Mouse (Mus musculus): ENCODE data around the gene Efna1. TPM values are rescaled to one million over a fixed set of nuclear protein-coding genes. Genes with fewer than 3 reads are reported as not detected.

The Efna1 gene
- polyA plus RNA-seq, 1 experiment from 2014 or later: 5.3 TPM

GRCm38 (mm10) chr3:89287286-89287685 is 6.3 kb upstream of the Efna1 start:
- H3K4me1 ChIP-seq: peaks cover 11% of the 10 kb centered on the region
- no peaks in the 10 kb centered on the region for H3K9me3 ChIP-seq (replicated peaks)
- no peak overlapping the region for H3K9ac ChIP-seq
- no peak overlapping the region for H3K4me2 ChIP-seq
- H3K27ac ChIP-seq: no peak overlapping the region
- ATAC-seq: no peak
- 33% methylated on average over 5 of the region's 5 CpGs for WGBS (ENCODE audit: insufficient replicate concordance)
- no peak overlapping the region for H3K4me3 ChIP-seq
- H3K27me3 ChIP-seq (replicated peaks): peaks cover 51% of the 10 kb centered on the region
- H3K36me3 ChIP-seq: no peaks in the 10 kb centered on the region

GRCm38 (mm10) chr3:89285526-89285925 is 4.6 kb upstream of the Efna1 start:
- no peaks in the 10 kb centered on the region for H3K36me3 ChIP-seq
- peaks cover 69% of the 10 kb centered on the region for H3K27me3 ChIP-seq (replicated peaks)
- no peaks in the 10 kb centered on the region for H3K9me3 ChIP-seq (replicated peaks)
- no peak for ATAC-seq
- 44% methylated on average over 2 of the region's 2 CpGs for WGBS (ENCODE audit: insufficient replicate concordance)
- H3K4me3 ChIP-seq: no peak overlapping the region
- peaks cover 18% of the 10 kb centered on the region for H3K4me1 ChIP-seq
- no peak overlapping the region for H3K27ac ChIP-seq
- H3K4me2 ChIP-seq: no peak overlapping the region
- H3K9ac ChIP-seq: no peak overlapping the region

GRCm38 (mm10) chr3:89284261-89284660 is 3.3 kb upstream of the Efna1 start:
- Histone ChIP-seq H3K9me3 (replicated peaks) (no peaks in the 10 kb centered on the region), H3K4me1 (peaks cover 30% of the 10 kb centered on the region), H3K36me3 (no peaks in the 10 kb centered on the region), H3K27me3 (replicated peaks) (peaks cover 81% of the 10 kb centered on the region), H3K4me2 (no peak overlapping the region), H3K9ac (no peak overlapping the region), H3K27ac (no peak overlapping the region), H3K4me3 (no peak overlapping the region)
- no peak for ATAC-seq
- WGBS (ENCODE audit: insufficient replicate concordance): 74% methylated on average over 3 of the region's 3 CpGs

- H3K4me1 ChIP-seq: peaks cover 45% of the 10 kb centered on the region
- 0 out of 2 replicates have a peak overlapping the region, but pooled peaks have one; percentile 69 for H3K4me2 ChIP-seq
- no peak overlapping the region for H3K27ac ChIP-seq
- no peak for ATAC-seq
- H3K36me3 ChIP-seq: no peaks in the 10 kb centered on the region
- peaks cover 82% of the 10 kb centered on the region for H3K27me3 ChIP-seq (replicated peaks)
- H3K9ac ChIP-seq: no peak overlapping the region
- 19% methylated on average over 4 of the region's 4 CpGs for WGBS (ENCODE audit: insufficient replicate concordance)
- no peak overlapping the region for H3K4me3 ChIP-seq
- no peaks in the 10 kb centered on the region for H3K9me3 ChIP-seq (replicated peaks)
Observed at GRCm38 (mm10) chr3:89282291-89282643, 1.3 kb upstream of the Efna1 start.

- Histone ChIP-seq H3K36me3 (no peaks in the 10 kb centered on the region), H3K9ac (no peak overlapping the region), H3K4me3 (peak overlapping the region; percentile 50), H3K4me1 (peaks cover 49% of the 10 kb centered on the region), H3K27me3 (replicated peaks) (peaks cover 87% of the 10 kb centered on the region), H3K4me2 (peak overlapping the region; percentile 69), H3K27ac (no peak overlapping the region), H3K9me3 (replicated peaks) (no peaks in the 10 kb centered on the region)
- no peak for ATAC-seq
- WGBS (ENCODE audit: insufficient replicate concordance): 14% methylated on average over 20 of the region's 20 CpGs
Observed at GRCm38 (mm10) chr3:89281579-89282290, 793 bp upstream of the Efna1 start.

- Histone ChIP-seq H3K4me2 (peak overlapping the region; percentile 69), H3K27ac (peak overlapping the region; percentile 58; the same call in 1 of the 2 replicates), H3K9ac (no peak overlapping the region), H3K36me3 (no peaks in the 10 kb centered on the region), H3K27me3 (replicated peaks) (peaks cover 87% of the 10 kb centered on the region), H3K9me3 (replicated peaks) (no peaks in the 10 kb centered on the region), H3K4me3 (peak overlapping the region; percentile 50), H3K4me1 (peaks cover 49% of the 10 kb centered on the region)
- ATAC-seq: no peak
- WGBS (ENCODE audit: insufficient replicate concordance): under 1% methylated on average over 29 of the region's 29 CpGs
Observed at GRCm38 (mm10) chr3:89280050-89280605, 814 bp downstream of the Efna1 start.

- 3% methylated on average over 35 of the region's 35 CpGs for WGBS (ENCODE audit: insufficient replicate concordance)
- peak; percentile 45 for ATAC-seq
- Histone ChIP-seq H3K9ac (peak overlapping the region; percentile 45; the same call in 1 of the 2 replicates), H3K36me3 (no peaks in the 10 kb centered on the region), H3K4me3 (peak overlapping the region; percentile 50), H3K4me1 (peaks cover 49% of the 10 kb centered on the region), H3K27ac (peak overlapping the region; percentile 58), H3K9me3 (replicated peaks) (no peaks in the 10 kb centered on the region), H3K4me2 (peak overlapping the region; percentile 69), H3K27me3 (replicated peaks) (peaks cover 83% of the 10 kb centered on the region)
Observed at GRCm38 (mm10) chr3:89279153-89279890, 1.6 kb downstream of the Efna1 start.

- no peaks in the 10 kb centered on the region for H3K36me3 ChIP-seq
- no peaks in the 10 kb centered on the region for H3K9me3 ChIP-seq (replicated peaks)
- peaks cover 83% of the 10 kb centered on the region for H3K27me3 ChIP-seq (replicated peaks)
- peak overlapping the region; percentile 69 for H3K4me2 ChIP-seq
- peak overlapping the region; percentile 50 for H3K4me3 ChIP-seq
- ATAC-seq: no peak
- H3K9ac ChIP-seq: 0 out of 2 replicates have a peak overlapping the region, but pooled peaks have one; percentile 45
- H3K27ac ChIP-seq: 0 out of 2 replicates have a peak overlapping the region, but pooled peaks have one; percentile 8
- WGBS (ENCODE audit: insufficient replicate concordance): 8% methylated on average over 8 of the region's 8 CpGs
- H3K4me1 ChIP-seq: peaks cover 49% of the 10 kb centered on the region
Observed at GRCm38 (mm10) chr3:89278643-89279042, 2.3 kb downstream of the Efna1 start.

GRCm38 (mm10) chr3:89278107-89278506 is 2.8 kb downstream of the Efna1 start:
- peaks cover 82% of the 10 kb centered on the region for H3K27me3 ChIP-seq (replicated peaks)
- 0 out of 2 replicates have a peak overlapping the region, but pooled peaks have one; percentile 8 for H3K27ac ChIP-seq
- no peak for ATAC-seq
- H3K4me2 ChIP-seq: peak overlapping the region; percentile 69
- H3K36me3 ChIP-seq: no peaks in the 10 kb centered on the region
- 55% methylated on average over 7 of the region's 7 CpGs for WGBS (ENCODE audit: insufficient replicate concordance)
- H3K9ac ChIP-seq: no peak overlapping the region
- peak overlapping the region; percentile 50 for H3K4me3 ChIP-seq
- no peaks in the 10 kb centered on the region for H3K9me3 ChIP-seq (replicated peaks)
- H3K4me1 ChIP-seq: peaks cover 49% of the 10 kb centered on the region

- H3K27ac ChIP-seq: no peak overlapping the region
- H3K4me2 ChIP-seq: peak overlapping the region; percentile 69
- WGBS (ENCODE audit: insufficient replicate concordance): 46% methylated on average over 14 of the region's 14 CpGs
- no peaks in the 10 kb centered on the region for H3K36me3 ChIP-seq
- ATAC-seq: no peak
- H3K27me3 ChIP-seq (replicated peaks): peaks cover 80% of the 10 kb centered on the region
- no peaks in the 10 kb centered on the region for H3K9me3 ChIP-seq (replicated peaks)
- no peak overlapping the region for H3K9ac ChIP-seq
- H3K4me1 ChIP-seq: peaks cover 49% of the 10 kb centered on the region
- H3K4me3 ChIP-seq: peak overlapping the region; percentile 11; the same call in 1 of the 2 replicates
Observed at GRCm38 (mm10) chr3:89277281-89278021, 3.5 kb downstream of the Efna1 start.

- Histone ChIP-seq H3K4me2 (no peak overlapping the region), H3K27ac (no peak overlapping the region), H3K9me3 (replicated peaks) (no peaks in the 10 kb centered on the region), H3K9ac (no peak overlapping the region), H3K36me3 (no peaks in the 10 kb centered on the region), H3K27me3 (replicated peaks) (peaks cover 75% of the 10 kb centered on the region), H3K4me3 (no peak overlapping the region), H3K4me1 (peaks cover 42% of the 10 kb centered on the region)
- ATAC-seq: no peak
- 85% methylated on average over 13 of the region's 13 CpGs for WGBS (ENCODE audit: insufficient replicate concordance)
Observed at GRCm38 (mm10) chr3:89276061-89276460, 4.9 kb downstream of the Efna1 start.

All from liver, embryonic 12.5 days (tissue).